Mouse (Mus musculus) intestine, embryonic 14.5 days (tissue): ENCODE measurements around the gene Agpat1. TPM values are rescaled to one million over a fixed set of nuclear protein-coding genes. Genes with fewer than 3 reads are reported as not detected.
A peak's percentile ranks its signal among the peaks of the same experiment; 100 is the strongest.

ENCODE experiments used
- ATAC-seq: fragments of 200-750 bp; cut with Nextera tagmentation; replicated peaks from 2 replicates; pipeline ENCODE4 v1.8.0; 2017; ENCODE audit warnings: low read depth, moderate number of reproducible peaks, moderate TSS enrichment, moderate library complexity; ENCODE audit not compliant: low FRiP score, low TSS enrichment
- DNase-seq: peaks from one replicate; pipeline ENCODE4 v3.0.0-alpha.2; 2018; ENCODE audit warnings: low spot score
- H3K27ac ChIP-seq: fragments of 300-500 bp; sonication (generic); 2 replicates; pipeline ENCODE4 v1.5.1; 2014; ENCODE audit warnings: low read depth, mild to moderate bottlenecking, control low read depth
- H3K27me3 ChIP-seq: fragments of 300-500 bp; sonication (generic); replicated peaks from 2 replicates; pipeline ENCODE4 v1.6.1; 2014; ENCODE audit warnings: low read length, control low read depth; ENCODE audit not compliant: control insufficient read depth, insufficient read depth
- H3K36me3 ChIP-seq: fragments of 300-500 bp; sonication (generic); 2 replicates; pipeline ENCODE4 v1.6.1; 2014; ENCODE audit warnings: low read length, control low read depth; ENCODE audit not compliant: control insufficient read depth, insufficient read depth
- H3K4me1 ChIP-seq: fragments of 300-500 bp; sonication (generic); replicated peaks from 2 replicates; pipeline ENCODE4 v1.6.1; 2014; ENCODE audit warnings: low read length, control low read depth, mixed read lengths; ENCODE audit not compliant: control insufficient read depth, insufficient read depth
- H3K4me2 ChIP-seq: fragments of 300-500 bp; sonication (generic); 2 replicates; pipeline ENCODE4 v1.6.1; 2014; ENCODE audit warnings: low read length
- H3K4me3 ChIP-seq: fragments of 300-500 bp; sonication (generic); 2 replicates; pipeline ENCODE4 v1.5.1; 2014; ENCODE audit warnings: low read depth, low read length, control low read depth, mixed read lengths
- H3K9ac ChIP-seq: fragments of 300-500 bp; sonication (generic); 2 replicates; pipeline ENCODE4 v1.6.1; 2014; ENCODE audit warnings: mild to moderate bottlenecking, low read length
- H3K9me3 ChIP-seq: fragments of 300-500 bp; sonication (generic); 2 replicates; pipeline ENCODE4 v1.6.1; 2016; ENCODE audit warnings: low read length, control low read depth; ENCODE audit not compliant: control insufficient read depth
- WGBS: fragments of 180-500 bp; shearing (Covaris S2); extraction: QIAGEN DNeasy Blood & Tissue Kit; methylation state at CpG from one replicate; pipeline ENCODE4 v1.1.7; 2014; 5-methylcytosine and 5-hydroxymethylcytosine counted together
- polyA plus RNA-seq: library from polyadenylated mRNA; unstranded; fragments of >200 nt; fragmentation: Nextera tagmentation; extraction: Ambion mirVana; gene quantifications from 2 replicates; pipeline ENCODE4 v1.2.1, GENCODE M21; 2014

Agpat1 gene
- polyA plus RNA-seq, 1 experiment from 2014 or later, result 62.3 TPM

DNA sequence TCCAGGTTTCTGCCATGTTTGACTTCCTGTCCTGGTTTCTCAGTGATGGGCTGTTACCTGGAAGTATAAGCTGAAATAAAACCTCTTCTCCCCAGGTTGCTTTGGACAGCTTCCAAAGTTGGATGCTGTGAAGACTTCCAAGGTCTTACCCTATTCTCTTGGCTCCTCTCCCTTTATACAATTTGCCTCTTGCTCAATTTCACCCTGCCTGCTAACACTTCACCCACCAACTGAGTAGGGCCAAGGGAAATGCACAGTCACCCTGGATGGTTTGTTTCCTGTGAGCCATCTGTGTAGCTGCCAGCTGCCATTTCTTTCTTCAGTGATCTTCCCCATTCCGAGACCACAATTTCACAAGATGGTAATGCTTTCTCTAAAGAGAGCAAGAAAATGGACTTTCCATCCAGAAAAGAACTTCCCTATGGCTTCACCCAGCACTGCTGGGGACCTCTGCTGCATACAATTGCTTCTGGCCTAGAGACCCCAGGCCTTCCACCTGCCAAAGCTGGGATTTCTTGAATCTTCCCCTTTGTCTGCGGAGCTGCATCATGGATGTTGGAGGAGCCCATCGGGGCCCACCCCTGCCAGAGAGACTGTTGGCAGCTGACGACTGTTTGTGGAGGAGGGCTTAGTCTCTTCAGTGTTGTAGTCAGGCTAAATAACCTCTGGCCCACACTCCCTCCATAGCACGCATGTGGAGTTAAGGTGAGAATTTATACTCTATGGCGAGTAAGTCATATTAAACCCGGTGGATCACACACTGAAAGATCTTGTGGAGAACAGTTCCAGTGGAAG, 35.6 kb downstream of the Agpat1 start:
- Histone ChIP-seq H3K27me3 (no peaks in the 10 kb centered on the region), H3K4me3 (no peak overlapping the region), H3K9ac (no peak overlapping the region), H3K4me1 (no peaks in the 10 kb centered on the region), H3K4me2 (no peak overlapping the region), H3K27ac (no peak overlapping the region), H3K9me3 (no peaks in the 10 kb centered on the region), H3K36me3 (no peaks in the 10 kb centered on the region)
- no peak for DNase-seq
- WGBS, result 80% methylated on average over 7 of the region's 7 CpGs
- no peak for ATAC-seq

- no peak overlapping the region for H3K4me3 ChIP-seq
- ATAC-seq (no peak), DNase-seq (no peak)
- peak overlapping the region; percentile 60 for H3K27ac ChIP-seq
- peaks cover 9% of the 10 kb centered on the region; the same call in 1 of the 2 replicates for H3K4me1 ChIP-seq
- WGBS, result 19% methylated on average over 11 of the region's 11 CpGs
- H3K9ac ChIP-seq, result no peak overlapping the region
- H3K9me3 ChIP-seq, result no peaks in the 10 kb centered on the region
- H3K36me3 ChIP-seq, result no peaks in the 10 kb centered on the region
- H3K4me2 ChIP-seq, result no peak overlapping the region
- H3K27me3 ChIP-seq, result no peaks in the 10 kb centered on the region
Measured at GRCm38 (mm10) chr17:34640778-34641601, 36.9 kb downstream of the Agpat1 start.

DNA sequence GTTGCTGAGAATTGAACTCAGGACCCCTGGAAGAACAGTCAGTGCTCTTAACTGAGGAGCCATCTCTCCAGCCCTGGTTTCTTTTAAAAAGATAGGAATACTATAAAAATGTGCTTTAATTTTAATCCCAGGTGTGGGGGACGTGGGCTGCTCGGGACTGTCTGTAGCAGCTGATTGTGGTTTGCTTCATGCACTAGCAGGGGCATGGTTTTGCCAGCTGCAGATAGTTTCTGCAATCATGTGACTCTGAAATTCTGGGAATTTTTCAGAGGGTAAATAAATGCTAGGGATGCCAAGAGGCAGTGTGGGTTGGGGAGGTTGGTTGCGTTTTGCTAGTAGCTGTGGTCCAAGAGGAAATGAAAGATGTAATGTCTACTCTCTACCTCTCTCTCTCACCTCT, 37.9 kb downstream of the Agpat1 start:
- ATAC-seq, result no peak
- H3K4me2 ChIP-seq, result no peak overlapping the region

GRCm38 (mm10) chr17:34643379-34643778, 39.3 kb downstream of the Agpat1 start:
- no peak overlapping the region for H3K4me2 ChIP-seq
- H3K9me3 ChIP-seq, result no peaks in the 10 kb centered on the region
- no peak for ATAC-seq
- no peaks in the 10 kb centered on the region for H3K27me3 ChIP-seq
- 86% methylated on average over 4 of the region's 4 CpGs for WGBS
- no peak overlapping the region for H3K4me3 ChIP-seq
- H3K9ac ChIP-seq, result no peak overlapping the region
- H3K36me3 ChIP-seq, result peaks cover under 1% of the 10 kb centered on the region; the same call in 1 of the 2 replicates
- H3K27ac ChIP-seq, result no peak overlapping the region
- no peak for DNase-seq
- peaks cover 23% of the 10 kb centered on the region; the same call in 1 of the 2 replicates for H3K4me1 ChIP-seq

More for the DNA sequence above, 37.9 kb downstream of the Agpat1 start:
- H3K36me3 ChIP-seq, result no peaks in the 10 kb centered on the region
- peaks cover 15% of the 10 kb centered on the region; the same call in 1 of the 2 replicates for H3K4me1 ChIP-seq
- no peak for DNase-seq
- no peaks in the 10 kb centered on the region for H3K27me3 ChIP-seq
- 88% methylated on average over 3 of the region's 3 CpGs for WGBS
- H3K9me3 ChIP-seq, result no peaks in the 10 kb centered on the region
- no peak overlapping the region for H3K4me3 ChIP-seq
- H3K9ac ChIP-seq, result no peak overlapping the region
- no peak overlapping the region for H3K27ac ChIP-seq

DNA sequence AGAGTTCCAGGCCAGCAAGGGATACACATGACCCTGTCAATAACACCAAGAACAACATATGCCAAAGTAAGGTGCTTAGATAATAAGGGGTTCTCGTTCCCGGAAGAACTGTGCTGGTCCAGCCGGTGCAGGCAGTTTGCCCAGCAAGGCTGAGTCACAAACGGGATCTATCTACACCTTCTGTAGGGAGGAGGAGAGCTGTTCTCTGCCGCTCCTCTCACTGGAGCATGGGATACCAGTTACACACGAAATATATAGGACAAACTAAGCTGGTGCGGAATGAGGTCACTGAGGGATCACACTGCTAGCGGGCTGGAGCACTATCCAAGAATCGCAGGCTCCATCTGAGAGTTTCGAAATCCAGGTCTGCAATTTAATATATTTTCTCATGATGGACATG, 39.9 kb downstream of the Agpat1 start:
- 81% methylated on average over 10 of the region's 10 CpGs for WGBS
- no peaks in the 10 kb centered on the region for H3K27me3 ChIP-seq
- ATAC-seq (no peak), DNase-seq (no peak)
- no peaks in the 10 kb centered on the region for H3K9me3 ChIP-seq
- no peak overlapping the region for H3K4me3 ChIP-seq
- H3K4me2 ChIP-seq, result no peak overlapping the region
- no peak overlapping the region for H3K9ac ChIP-seq
- H3K36me3 ChIP-seq, result peaks cover 6% of the 10 kb centered on the region
- H3K4me1 ChIP-seq, result peaks cover 25% of the 10 kb centered on the region; the same call in 1 of the 2 replicates
- no peak overlapping the region for H3K27ac ChIP-seq

DNA sequence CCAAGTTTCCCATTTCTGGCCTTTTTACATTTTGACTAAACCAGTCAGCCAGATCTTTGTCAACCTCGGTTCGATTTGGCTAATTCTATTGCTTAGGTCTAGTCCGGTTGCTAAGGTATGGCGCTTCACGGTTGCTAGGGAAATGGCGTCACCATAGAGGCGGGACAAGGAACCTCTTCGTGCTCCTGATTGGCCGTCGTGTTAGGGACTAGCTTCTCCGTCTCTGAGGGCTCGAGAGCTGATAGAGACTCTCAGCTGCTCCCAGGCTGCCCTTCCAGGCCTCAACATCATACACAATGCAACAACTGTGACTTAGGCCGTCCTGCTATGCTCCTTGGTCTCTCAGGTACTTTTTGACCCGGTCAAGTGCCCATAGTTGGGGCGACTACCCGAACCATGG, 40.5 kb downstream of the Agpat1 start, which contains the start of gene Fkbpl:
Gene Fkbpl (plus strand): TSS at position 157 of the 400 bp plus-strand sequence.
- peaks cover 13% of the 10 kb centered on the region for H3K36me3 ChIP-seq
- peak within 1 kb of the TSS; percentile 54 for H3K27ac ChIP-seq
- no peaks in the 10 kb centered on the region for H3K27me3 ChIP-seq
- peak within 1 kb of the TSS; percentile 68 for H3K4me3 ChIP-seq
- peaks cover 25% of the 10 kb centered on the region; the same call in 1 of the 2 replicates for H3K4me1 ChIP-seq
- ATAC-seq, result peak; percentile 75
- WGBS, result 2% methylated on average over 16 of the region's 16 CpGs
- peak within 1 kb of the TSS; percentile 81 for H3K4me2 ChIP-seq
- DNase-seq, result peak; percentile 98
- H3K9ac ChIP-seq, result peak within 1 kb of the TSS; percentile 62
- no peaks in the 10 kb centered on the region for H3K9me3 ChIP-seq

- Histone ChIP-seq H3K9me3 (no peaks in the 10 kb centered on the region), H3K9ac (peak overlapping the region; percentile 62), H3K4me2 (peak overlapping the region; percentile 81), H3K27me3 (no peaks in the 10 kb centered on the region), H3K27ac (peak overlapping the region; percentile 54; the same call in 1 of the 2 replicates), H3K4me1 (peaks cover 25% of the 10 kb centered on the region; the same call in 1 of the 2 replicates), H3K36me3 (peaks cover 18% of the 10 kb centered on the region), H3K4me3 (peak overlapping the region; percentile 68)
- DNase-seq, result no peak
- ATAC-seq, result no peak
- WGBS, result 43% methylated on average over 10 of the region's 10 CpGs
Measured at GRCm38 (mm10) chr17:34645256-34645829, 41.3 kb downstream of the Agpat1 start.

DNA sequence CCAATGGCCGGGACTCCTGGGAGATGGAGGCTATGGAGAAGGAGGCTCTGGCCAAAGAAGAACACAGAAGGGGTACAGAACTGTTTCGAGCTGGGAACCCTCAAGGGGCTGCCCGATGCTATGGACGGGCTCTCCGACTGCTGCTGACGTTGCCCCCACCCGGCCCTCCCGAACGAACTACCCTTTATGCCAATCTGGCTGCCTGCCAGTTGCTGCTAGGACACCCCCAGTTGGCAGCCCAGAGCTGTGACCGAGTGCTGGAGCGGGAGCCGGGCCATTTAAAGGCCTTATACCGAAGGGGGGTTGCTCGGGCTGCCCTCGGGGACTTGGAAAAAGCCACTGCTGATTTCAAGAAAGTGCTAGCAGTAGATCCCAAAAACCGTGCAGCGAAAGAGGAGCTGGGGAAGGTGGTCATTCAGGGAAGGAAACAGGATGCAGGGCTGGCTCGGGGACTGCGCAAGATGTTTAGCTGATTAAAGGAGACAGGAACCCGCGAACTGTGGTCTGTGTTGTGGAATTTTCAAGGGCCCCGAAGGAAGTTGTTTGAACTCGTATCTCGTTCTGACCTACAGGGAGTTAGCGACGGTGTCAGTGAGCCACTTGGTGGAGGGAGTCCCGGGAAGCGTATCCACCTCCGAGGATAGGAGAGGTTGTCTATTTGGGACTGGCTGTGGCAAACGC, 41.9 kb downstream of the Agpat1 start:
- H3K27ac ChIP-seq, result no peak overlapping the region
- DNase-seq, result no peak
- H3K27me3 ChIP-seq, result no peaks in the 10 kb centered on the region
- WGBS, result 85% methylated on average over 30 of the region's 30 CpGs
- no peak overlapping the region; the same call in 1 of the 2 replicates for H3K4me2 ChIP-seq
- no peak for ATAC-seq
- no peaks in the 10 kb centered on the region for H3K9me3 ChIP-seq
- no peak overlapping the region for H3K4me3 ChIP-seq
- peaks cover 25% of the 10 kb centered on the region; the same call in 1 of the 2 replicates for H3K4me1 ChIP-seq
- peaks cover 24% of the 10 kb centered on the region for H3K36me3 ChIP-seq
- H3K9ac ChIP-seq, result no peak overlapping the region
